Mouse (Mus musculus) kidney, adult 2 months (tissue): Measurements from ENCODE around the gene Ripor2.

Experiments
- CTCF ChIP-seq: fragments of 200-500 bp; conservative IDR thresholded peaks from 2 replicates; pipeline ENCODE4 v1.5.1; 2011; ENCODE audit warnings: low read depth, mild to moderate bottlenecking, control low read depth, low read length, moderate library complexity, mixed read lengths; ENCODE audit not compliant: insufficient read depth, insufficient read length
- POLR2A ChIP-seq: fragments of 200-500 bp; IDR thresholded peaks from one replicate; pipeline ENCODE4 v1.6.1; 2011; ENCODE audit warnings: low read depth, low read length, control low read depth

DNA sequence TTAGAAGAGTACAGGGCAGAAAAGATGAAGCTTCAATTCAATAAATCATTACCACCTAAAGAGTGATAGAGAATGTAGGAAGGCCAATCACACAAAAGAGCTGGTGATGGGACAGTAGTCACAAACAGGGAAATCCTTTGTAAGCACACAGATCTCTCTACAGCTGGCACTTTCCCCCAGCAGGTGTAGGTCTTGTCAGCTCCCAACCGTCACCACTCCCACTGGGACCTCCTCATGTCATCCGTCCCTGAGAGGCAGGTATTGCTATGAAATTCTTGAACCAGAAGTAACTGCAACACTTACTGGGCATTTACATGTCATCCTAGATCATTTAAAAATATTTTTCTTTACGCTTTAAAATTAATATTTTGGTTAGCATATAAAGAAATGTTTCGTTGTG lies 12.9 kb upstream of the Ripor2 start:
- TF ChIP-seq POLR2A (no peak), CTCF (no peak)
